Mouse (Mus musculus): ENCODE measurements at regions not wholly inside any gene's neighbourhood (a gene's known extent, or its start where the extent isn't known, plus 50 kb on each side); places are given as distances from the start of the nearest gene placed in this dataset.
"Not testable (repeated sequence)": the region's sequence is repeated elsewhere in the genome, so short reads cannot be mapped to it uniquely, and the experiment has no call there.

GRCm38 (mm10) chr14:53416955-53417354, 836.9 kb downstream of the Dad1 start:
- 50% methylated on average over 1 of the region's 2 CpGs for WGBS
- H3K36me3 ChIP-seq (ENCODE audit: control insufficient read depth, insufficient read depth); H3K9ac ChIP-seq (ENCODE audit: low read depth, low read length); H3K4me3 ChIP-seq (ENCODE audit: low read depth, low read length); H3K27me3 ChIP-seq (replicated peaks; ENCODE audit: control insufficient read depth, insufficient read depth, low read length); ATAC-seq; H3K27ac ChIP-seq (ENCODE audit: low read depth, low read length); H3K4me1 ChIP-seq (replicated peaks; ENCODE audit: control insufficient read depth, insufficient read depth, low read length); H3K9me3 ChIP-seq (ENCODE audit: control insufficient read depth); H3K4me2 ChIP-seq (replicated peaks; ENCODE audit: low read depth): not testable (repeated sequence)

- H3K4me2 ChIP-seq (replicated peaks; ENCODE audit: low read depth); H3K9me3 ChIP-seq (ENCODE audit: control insufficient read depth); ATAC-seq; H3K27me3 ChIP-seq (replicated peaks; ENCODE audit: control insufficient read depth, insufficient read depth, low read length); H3K9ac ChIP-seq (ENCODE audit: low read depth, low read length); H3K27ac ChIP-seq (ENCODE audit: low read depth, low read length); H3K36me3 ChIP-seq (ENCODE audit: control insufficient read depth, insufficient read depth); H3K4me1 ChIP-seq (replicated peaks; ENCODE audit: control insufficient read depth, insufficient read depth, low read length); H3K4me3 ChIP-seq (ENCODE audit: low read depth, low read length): not testable (repeated sequence)
- 65% methylated on average over 2 of the region's 5 CpGs for WGBS
These were observed 846.2 kb downstream of the Dad1 start for GRCm38 (mm10) chr14:53407500-53408227.

DNA sequence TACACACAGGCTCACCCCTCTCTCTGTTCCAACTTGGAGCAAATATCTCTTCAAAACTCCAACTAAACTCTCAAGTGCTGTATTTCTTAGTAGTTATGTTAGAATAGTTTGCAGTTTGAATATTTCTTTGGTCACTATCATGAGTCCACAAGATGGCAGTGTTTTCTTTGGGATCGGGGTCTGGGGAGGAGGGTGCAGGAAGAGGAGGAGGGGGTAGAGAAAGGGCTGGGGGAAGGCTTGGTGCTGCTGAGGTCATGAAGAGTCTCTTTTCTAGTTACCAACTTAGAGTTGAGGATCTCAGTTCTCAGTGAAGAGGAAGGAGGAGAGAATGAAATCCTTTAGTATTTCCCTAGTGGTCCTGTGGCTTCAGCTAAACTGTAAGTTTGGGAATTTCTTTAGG, 863.6 kb downstream of the Dad1 start:
- not testable (repeated sequence) for H3K27ac ChIP-seq (ENCODE audit: low read depth, low read length); H3K36me3 ChIP-seq (ENCODE audit: control insufficient read depth, insufficient read depth); H3K27me3 ChIP-seq (replicated peaks; ENCODE audit: control insufficient read depth, insufficient read depth, low read length); H3K9ac ChIP-seq (ENCODE audit: low read depth, low read length); H3K9me3 ChIP-seq (ENCODE audit: control insufficient read depth); H3K4me1 ChIP-seq (replicated peaks; ENCODE audit: control insufficient read depth, insufficient read depth, low read length); H3K4me2 ChIP-seq (replicated peaks; ENCODE audit: low read depth); H3K4me3 ChIP-seq (ENCODE audit: low read depth, low read length); ATAC-seq
- WGBS, result no CpG with 5 or more reads among the region's 1 CpGs

DNA sequence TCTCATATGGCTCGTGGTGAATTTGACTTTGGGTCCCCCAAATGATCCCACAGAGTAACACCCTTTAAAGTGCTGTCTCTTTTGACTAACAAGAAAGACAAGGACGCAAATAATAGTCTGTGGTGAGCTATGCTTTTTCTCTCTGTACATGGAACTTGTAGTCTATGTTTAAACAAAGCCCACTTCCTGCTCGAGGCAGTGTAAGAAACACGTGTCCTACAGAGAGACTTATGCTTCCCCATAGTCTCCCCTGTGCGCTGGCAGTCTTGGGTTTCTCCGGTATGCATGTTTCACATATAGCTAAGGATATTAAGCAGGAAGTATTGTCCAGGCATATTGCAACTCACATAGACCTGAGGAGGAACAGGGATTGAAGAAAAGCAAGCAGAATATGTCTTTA, 879.0 kb upstream of the Olfr1507 start:
- not testable (repeated sequence) for H3K9me3 ChIP-seq (ENCODE audit: control insufficient read depth); H3K4me1 ChIP-seq (replicated peaks; ENCODE audit: control insufficient read depth, insufficient read depth, low read length); H3K27ac ChIP-seq (ENCODE audit: low read depth, low read length); H3K9ac ChIP-seq (ENCODE audit: low read depth, low read length); H3K4me2 ChIP-seq (replicated peaks; ENCODE audit: low read depth); H3K36me3 ChIP-seq (ENCODE audit: control insufficient read depth, insufficient read depth); H3K4me3 ChIP-seq (ENCODE audit: low read depth, low read length); ATAC-seq; H3K27me3 ChIP-seq (replicated peaks; ENCODE audit: control insufficient read depth, insufficient read depth, low read length)
- 72% methylated on average over 5 of the region's 6 CpGs for WGBS

GRCm38 (mm10) chr14:53373777-53374468, 878.4 kb upstream of the Olfr1507 start:
- H3K9me3 ChIP-seq (ENCODE audit: control insufficient read depth); H3K27ac ChIP-seq (ENCODE audit: low read depth, low read length); H3K36me3 ChIP-seq (ENCODE audit: control insufficient read depth, insufficient read depth); H3K4me1 ChIP-seq (replicated peaks; ENCODE audit: control insufficient read depth, insufficient read depth, low read length); H3K27me3 ChIP-seq (replicated peaks; ENCODE audit: control insufficient read depth, insufficient read depth, low read length); ATAC-seq; H3K9ac ChIP-seq (ENCODE audit: low read depth, low read length); H3K4me3 ChIP-seq (ENCODE audit: low read depth, low read length); H3K4me2 ChIP-seq (replicated peaks; ENCODE audit: low read depth): not testable (repeated sequence)
- WGBS, result no CpG with 5 or more reads among the region's 2 CpGs

DNA sequence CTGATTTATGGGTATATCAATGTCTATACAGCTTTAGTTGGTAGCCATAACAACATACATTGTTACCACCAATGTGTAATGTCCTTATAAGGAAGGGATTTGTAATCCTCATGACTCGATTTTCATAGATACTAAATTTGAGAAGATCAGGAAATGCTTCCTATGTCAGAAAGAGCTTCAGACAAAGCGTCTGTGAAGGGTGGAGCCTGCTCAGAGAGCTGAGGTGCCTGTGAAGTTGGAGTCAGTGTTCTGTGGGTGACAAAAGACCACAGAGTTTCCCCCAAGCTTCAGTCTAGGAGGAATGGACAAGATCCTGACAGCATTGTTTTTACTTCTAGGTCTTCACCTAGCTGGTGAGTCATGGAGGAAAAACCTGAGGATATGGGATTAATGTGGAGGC, 874.2 kb upstream of the Olfr1507 start:
- H3K4me2 ChIP-seq (replicated peaks; ENCODE audit: low read depth), result no peak overlapping the region
- no peaks in the 10 kb centered on the region for H3K36me3 ChIP-seq (ENCODE audit: control insufficient read depth, insufficient read depth)
- ATAC-seq, result no peak
- TF ChIP-seq CTCF (IDR thresholded peaks at IDR 0.05; ENCODE audit: low read depth), result no peak
- 57% methylated on average over 2 of the region's 2 CpGs for WGBS
- H3K27me3 ChIP-seq (replicated peaks; ENCODE audit: control insufficient read depth, insufficient read depth, low read length), result no peaks in the 10 kb centered on the region
- H3K27ac ChIP-seq (ENCODE audit: low read depth, low read length), result no peak overlapping the region
- no peak overlapping the region for H3K9ac ChIP-seq (ENCODE audit: low read depth, low read length)
- H3K9me3 ChIP-seq (ENCODE audit: control insufficient read depth), result no peaks in the 10 kb centered on the region
- H3K4me3 ChIP-seq (ENCODE audit: low read depth, low read length), result no peak overlapping the region
- no peaks in the 10 kb centered on the region for H3K4me1 ChIP-seq (replicated peaks; ENCODE audit: control insufficient read depth, insufficient read depth, low read length)

DNA sequence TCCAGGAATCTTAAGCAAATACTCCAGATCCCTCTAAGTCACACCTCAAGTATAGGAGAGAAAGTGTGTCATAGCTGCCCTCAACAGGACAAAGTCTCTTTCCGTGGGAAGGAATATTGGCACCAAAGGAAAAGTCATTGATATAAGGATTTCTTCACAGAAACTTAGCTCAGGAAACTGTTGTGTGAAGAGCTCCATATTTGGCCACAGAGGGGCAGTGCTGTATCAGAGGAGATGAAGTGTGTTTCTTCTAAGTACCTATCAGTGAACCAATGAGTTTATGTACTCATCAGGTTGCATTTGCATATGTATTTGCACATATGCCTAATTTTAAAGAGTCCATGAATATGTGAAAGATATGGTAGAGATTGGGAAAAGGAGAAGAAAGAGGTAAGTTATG, 871.9 kb upstream of the Olfr1507 start:
- H3K4me1 ChIP-seq (replicated peaks; ENCODE audit: control insufficient read depth, insufficient read depth, low read length); ATAC-seq; H3K36me3 ChIP-seq (ENCODE audit: control insufficient read depth, insufficient read depth); H3K4me2 ChIP-seq (replicated peaks; ENCODE audit: low read depth); H3K4me3 ChIP-seq (ENCODE audit: low read depth, low read length); H3K9me3 ChIP-seq (ENCODE audit: control insufficient read depth); H3K9ac ChIP-seq (ENCODE audit: low read depth, low read length); H3K27ac ChIP-seq (ENCODE audit: low read depth, low read length); H3K27me3 ChIP-seq (replicated peaks; ENCODE audit: control insufficient read depth, insufficient read depth, low read length): not testable (repeated sequence)
- WGBS, result 59% methylated on average over 1 of the region's 1 CpGs
- TF ChIP-seq CTCF (IDR thresholded peaks at IDR 0.05; ENCODE audit: low read depth), result 0 out of 2 replicates have a peak, but pooled peaks have one; percentile 1

- H3K27ac ChIP-seq (ENCODE audit: low read depth, low read length); H3K4me2 ChIP-seq (replicated peaks; ENCODE audit: low read depth); H3K36me3 ChIP-seq (ENCODE audit: control insufficient read depth, insufficient read depth); H3K4me3 ChIP-seq (ENCODE audit: low read depth, low read length); H3K27me3 ChIP-seq (replicated peaks; ENCODE audit: control insufficient read depth, insufficient read depth, low read length); ATAC-seq; H3K9me3 ChIP-seq (ENCODE audit: control insufficient read depth); H3K9ac ChIP-seq (ENCODE audit: low read depth, low read length); H3K4me1 ChIP-seq (replicated peaks; ENCODE audit: control insufficient read depth, insufficient read depth, low read length): not testable (repeated sequence)
- 68% methylated on average over 5 of the region's 5 CpGs for WGBS
These were observed 868.4 kb upstream of the Olfr1507 start for GRCm38 (mm10) chr14:53363995-53364394.

GRCm38 (mm10) chr14:53362054-53362453, 866.5 kb upstream of the Olfr1507 start:
- ATAC-seq; H3K4me2 ChIP-seq (replicated peaks; ENCODE audit: low read depth); H3K9me3 ChIP-seq (ENCODE audit: control insufficient read depth); H3K4me3 ChIP-seq (ENCODE audit: low read depth, low read length); H3K36me3 ChIP-seq (ENCODE audit: control insufficient read depth, insufficient read depth); H3K27ac ChIP-seq (ENCODE audit: low read depth, low read length); H3K27me3 ChIP-seq (replicated peaks; ENCODE audit: control insufficient read depth, insufficient read depth, low read length); H3K9ac ChIP-seq (ENCODE audit: low read depth, low read length); H3K4me1 ChIP-seq (replicated peaks; ENCODE audit: control insufficient read depth, insufficient read depth, low read length): not testable (repeated sequence)
- WGBS, result 49% methylated on average over 2 of the region's 2 CpGs
